Mouse (Mus musculus): Measurements from ENCODE around the gene Atxn1. TPM values are rescaled to one million over a fixed set of nuclear protein-coding genes. Genes with fewer than 3 reads are reported as not detected.

The Atxn1 gene
- total and polyA plus RNA-seq, 3 experiments = 0.39 to 1.1 TPM; not detected in 1

DNA sequence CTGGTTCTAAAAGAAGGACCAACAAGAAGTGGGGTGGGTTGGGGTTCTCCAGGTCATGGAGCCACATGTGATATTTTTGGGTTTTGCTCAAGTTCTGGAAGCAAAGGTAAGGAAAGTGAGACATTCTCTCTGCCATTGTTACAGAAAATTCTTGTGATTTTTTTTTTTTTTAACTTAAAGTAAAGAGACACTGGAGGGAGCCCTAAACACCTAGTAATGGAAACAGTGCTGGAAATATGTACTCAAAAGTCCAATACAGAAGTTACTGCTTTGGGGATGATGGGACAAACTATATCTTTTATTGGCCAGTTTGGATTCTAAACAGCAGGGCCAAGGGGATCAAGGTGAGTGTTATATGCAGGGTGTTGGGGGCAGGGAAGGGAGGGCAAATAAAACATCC, 330.9 kb downstream of the Atxn1 start:
- H3K4me3 ChIP-seq (ENCODE audit: control insufficient read depth in 1 of 2, insufficient read depth in 1 of 2, low read depth in 2 of 2, low read length in 2 of 2) = no peak overlapping the region
- H3K79me2 ChIP-seq (ENCODE audit: control insufficient read depth, insufficient read depth, low read length, poor library complexity) = no peaks in the 10 kb centered on the region
- peaks cover 0 to 20% of the 10 kb centered on the region in 2 experiments; a peak in 2 of 4 replicates for H3K36me3 ChIP-seq (ENCODE audit: control insufficient read depth in 1 of 2, insufficient read depth in 2 of 2, low read length in 2 of 2)
- no peaks in the 10 kb centered on the region for H3K9me3 ChIP-seq (replicated peaks; ENCODE audit: insufficient read depth, low read length)
- no peak overlapping the region for H3K27ac ChIP-seq (ENCODE audit: control insufficient read depth, low read depth, low read length)
- no peak overlapping the region for H3K9ac ChIP-seq (ENCODE audit: control insufficient read depth, low read depth, low read length, poor library complexity, severe bottlenecking)
- TF ChIP-seq TBP (IDR thresholded peaks at IDR 0.05; ENCODE audit: low read depth, low read length) (no peak), ZNF384 (IDR thresholded peaks at IDR 0.05; ENCODE audit: low read depth, low read length) (peak; percentile 57)
- DNase-seq (ENCODE audit: low read depth, low spot score) = no peak
- H3K27me3 ChIP-seq (ENCODE audit: control insufficient read depth in 1 of 2, insufficient read depth in 2 of 2, low read length in 2 of 2) = no peaks in the 10 kb centered on the region
- peaks cover 8 to 26% of the 10 kb centered on the region in 2 experiments for H3K4me1 ChIP-seq (ENCODE audit: control insufficient read depth in 1 of 2, insufficient read depth in 2 of 2, low read length in 2 of 2)

DNA sequence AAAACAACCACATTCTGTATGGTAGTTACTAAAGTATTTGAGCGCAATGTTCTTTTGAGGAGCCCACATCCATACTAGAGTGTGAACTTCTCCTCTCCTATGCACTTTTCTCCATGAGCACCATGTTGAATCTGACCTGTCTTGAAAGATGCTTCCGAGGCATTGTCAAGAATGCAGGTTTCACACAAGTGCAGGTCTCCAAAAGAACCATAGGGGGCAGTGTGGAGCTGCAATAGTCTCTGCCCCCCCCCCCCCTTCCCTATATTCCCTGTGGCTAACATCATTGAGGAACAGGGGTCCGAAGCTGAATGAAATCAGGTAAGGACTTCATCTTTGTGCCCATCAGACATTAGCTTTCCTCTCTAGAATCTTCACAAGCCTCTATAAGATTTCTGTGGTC, 332.7 kb downstream of the Atxn1 start:
- no peaks in the 10 kb centered on the region for H3K27me3 ChIP-seq (ENCODE audit: control insufficient read depth in 1 of 2, insufficient read depth in 2 of 2, low read length in 2 of 2)
- H3K4me1 ChIP-seq (ENCODE audit: control insufficient read depth in 1 of 2, insufficient read depth in 2 of 2, low read length in 2 of 2) = peaks cover 0 to 13% of the 10 kb centered on the region in 2 experiments; a peak in 2 of 4 replicates
- no peaks in the 10 kb centered on the region for H3K9me3 ChIP-seq (replicated peaks; ENCODE audit: insufficient read depth, low read length)
- H3K4me3 ChIP-seq (ENCODE audit: control insufficient read depth in 1 of 2, insufficient read depth in 1 of 2, low read depth in 2 of 2, low read length in 2 of 2) = no peak overlapping the region
- no peak for DNase-seq (ENCODE audit: low read depth, low spot score)
- H3K9ac ChIP-seq (ENCODE audit: control insufficient read depth, low read depth, low read length, poor library complexity, severe bottlenecking) = no peak overlapping the region
- no peak overlapping the region for H3K27ac ChIP-seq (ENCODE audit: control insufficient read depth, low read depth, low read length)
- peaks cover 0 to 7% of the 10 kb centered on the region in 2 experiments; a peak in 2 of 4 replicates for H3K36me3 ChIP-seq (ENCODE audit: control insufficient read depth in 1 of 2, insufficient read depth in 2 of 2, low read length in 2 of 2)
- TF ChIP-seq RAD21 (IDR thresholded peaks at IDR 0.05; ENCODE audit: low read depth, low read length) (peak; percentile 27), TAL1 (IDR thresholded peaks at IDR 0.05; ENCODE audit: low read length) (no peak), CTCF (IDR thresholded peaks at IDR 0.05 in 2 of 3, conservative IDR thresholded peaks at IDR 0.05 in 1 of 3; ENCODE audit: control insufficient read depth in 1 of 3, insufficient read depth in 1 of 3, low read depth in 2 of 3, low read length in 3 of 3, poor library complexity in 1 of 3, severe bottlenecking in 1 of 3) (peak; percentile 39 to 56 (median 48); a peak in 5 of 6 replicates), MAX (IDR thresholded peaks at IDR 0.05; ENCODE audit: low read length) (no peak), RCOR1 (IDR thresholded peaks at IDR 0.05; ENCODE audit: low read depth, low read length) (no peak), CHD1 (IDR thresholded peaks at IDR 0.05; ENCODE audit: low read depth, low read length) (no peak), USF1 (IDR thresholded peaks at IDR 0.05; ENCODE audit: low read depth, low read length) (no peak)
- no peaks in the 10 kb centered on the region for H3K79me2 ChIP-seq (ENCODE audit: control insufficient read depth, insufficient read depth, low read length, poor library complexity)

- DNase-seq (ENCODE audit: low read depth, low spot score) = no peak
- no peaks in the 10 kb centered on the region for H3K9me3 ChIP-seq (replicated peaks; ENCODE audit: insufficient read depth, low read length)
- H3K27ac ChIP-seq (ENCODE audit: control insufficient read depth, low read depth, low read length) = no peak overlapping the region
- no peak overlapping the region for H3K4me3 ChIP-seq (ENCODE audit: control insufficient read depth in 1 of 2, insufficient read depth in 1 of 2, low read depth in 2 of 2, low read length in 2 of 2)
- no peaks in the 10 kb centered on the region for H3K36me3 ChIP-seq (ENCODE audit: control insufficient read depth in 1 of 2, insufficient read depth in 2 of 2, low read length in 2 of 2)
- no peaks in the 10 kb centered on the region for H3K79me2 ChIP-seq (ENCODE audit: control insufficient read depth, insufficient read depth, low read length, poor library complexity)
- no peaks in the 10 kb centered on the region for H3K27me3 ChIP-seq (ENCODE audit: control insufficient read depth in 1 of 2, insufficient read depth in 2 of 2, low read length in 2 of 2)
- 0 out of 4 replicates have a peak, but pooled peaks cover 0 to 3% of the 10 kb centered on the region in 2 experiments for H3K4me1 ChIP-seq (ENCODE audit: control insufficient read depth in 1 of 2, insufficient read depth in 2 of 2, low read length in 2 of 2)
- H3K9ac ChIP-seq (ENCODE audit: control insufficient read depth, low read depth, low read length, poor library complexity, severe bottlenecking) = no peak overlapping the region
- TF ChIP-seq RAD21 (IDR thresholded peaks at IDR 0.05; ENCODE audit: low read depth, low read length) (no peak), ZMIZ1 (IDR thresholded peaks at IDR 0.05; ENCODE audit: low read depth, low read length) (no peak), JUND (IDR thresholded peaks at IDR 0.05; ENCODE audit: low read depth, low read length) (no peak), CTCF (IDR thresholded peaks at IDR 0.05 in 2 of 3, conservative IDR thresholded peaks at IDR 0.05 in 1 of 3; ENCODE audit: control insufficient read depth in 1 of 3, insufficient read depth in 1 of 3, low read depth in 2 of 3, low read length in 3 of 3, poor library complexity in 1 of 3, severe bottlenecking in 1 of 3) (no peak), USF2 (IDR thresholded peaks at IDR 0.05; ENCODE audit: borderline replicate concordance in 1 of 2, insufficient read depth in 1 of 2, low read depth in 1 of 2, low read length in 2 of 2) (no peak), MAX (IDR thresholded peaks at IDR 0.05; ENCODE audit: low read length) (no peak), MEF2A (IDR thresholded peaks at IDR 0.05; ENCODE audit: extremely low read depth, insufficient replicate concordance, low read depth, low read length, poor library complexity, severe bottlenecking) (no peak)
Observed at GRCm38 (mm10) chr13:45630518-45631290, 334.1 kb downstream of the Atxn1 start.
